Mouse (Mus musculus) urinary bladder, adult 2 months (tissue): ENCODE measurements around the gene Iqch. TPM values are rescaled to one million over a fixed set of nuclear protein-coding genes. Genes with fewer than 3 reads are reported as not detected.
"Not testable (repeated sequence)": the region's sequence is repeated elsewhere in the genome, so short reads cannot be mapped to it uniquely, and the experiment has no call there.

Experiments used
- DNase-seq: peaks from one replicate; pipeline ENCODE4 v3.0.0; 2022; ENCODE audit warnings: low spot score
- polyA plus RNA-seq: library from polyadenylated mRNA; depleted of rRNA; stranded (reverse); fragments of >200 nt; gene quantifications from 2 replicates; pipeline ENCODE4 v1.2.3, GENCODE M21; 2012

Iqch gene
- polyA plus RNA-seq, 1 experiment = 0.03 TPM

DNA sequence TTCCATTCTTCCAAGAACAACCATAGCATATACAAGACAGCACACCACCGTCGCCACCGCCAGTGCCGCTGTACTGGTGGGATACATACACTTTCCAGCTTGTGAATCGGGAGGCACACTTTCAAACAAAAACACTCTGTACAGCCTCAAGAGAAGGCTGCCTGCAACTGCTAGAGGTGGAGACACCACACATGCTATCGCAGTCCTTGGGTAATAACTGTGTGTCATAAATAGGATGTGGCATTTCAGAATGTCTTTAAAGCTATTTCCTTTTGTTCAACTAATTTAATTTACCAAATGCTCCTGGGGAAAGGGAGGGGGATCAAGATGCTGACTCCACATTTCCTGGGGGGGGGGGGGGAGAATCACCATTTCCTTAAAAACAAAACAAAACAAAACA is 34.0 kb downstream of the Iqch start:
- no peak for DNase-seq

DNA sequence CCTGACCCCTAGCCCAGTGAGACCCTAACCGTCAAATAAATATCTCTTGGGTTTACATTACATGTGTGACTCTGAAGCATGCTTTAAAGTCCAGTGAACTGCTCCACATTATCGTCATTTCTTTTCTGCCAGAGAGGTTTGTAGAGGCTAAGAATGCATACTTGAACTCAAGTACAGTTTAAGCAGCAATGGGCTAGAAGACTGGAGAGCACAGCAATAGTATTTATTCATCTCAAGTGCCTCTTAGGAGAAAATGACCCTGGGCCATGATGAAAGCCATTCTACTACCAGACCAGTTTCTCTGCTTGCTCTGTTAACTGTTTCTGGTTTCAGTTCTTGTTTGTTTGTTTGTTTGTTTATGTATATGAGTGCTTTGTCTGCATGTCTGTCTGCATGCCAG is 38.9 kb downstream of the Iqch start:
- DNase-seq = no peak

DNA sequence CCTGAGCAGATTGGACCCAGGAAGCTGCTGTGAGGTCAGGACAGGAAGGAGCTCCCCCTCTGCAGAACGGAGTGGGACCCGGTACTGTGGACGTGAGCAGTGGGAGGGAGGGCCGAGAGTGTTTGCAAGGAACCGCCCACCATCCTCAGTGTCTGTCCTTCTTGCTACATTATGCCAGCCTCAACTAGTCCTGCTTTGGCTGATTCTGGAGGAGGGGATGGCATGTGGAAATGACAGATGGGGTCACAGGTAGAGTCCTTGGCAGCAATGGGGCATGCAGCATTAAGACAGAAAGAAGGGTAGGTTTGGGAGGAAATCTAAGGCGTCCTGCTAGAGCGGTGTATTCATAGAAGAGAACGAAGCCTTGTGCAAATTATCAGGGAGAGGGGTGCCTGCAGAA is 40.4 kb downstream of the Iqch start:
- no peak for DNase-seq

DNA sequence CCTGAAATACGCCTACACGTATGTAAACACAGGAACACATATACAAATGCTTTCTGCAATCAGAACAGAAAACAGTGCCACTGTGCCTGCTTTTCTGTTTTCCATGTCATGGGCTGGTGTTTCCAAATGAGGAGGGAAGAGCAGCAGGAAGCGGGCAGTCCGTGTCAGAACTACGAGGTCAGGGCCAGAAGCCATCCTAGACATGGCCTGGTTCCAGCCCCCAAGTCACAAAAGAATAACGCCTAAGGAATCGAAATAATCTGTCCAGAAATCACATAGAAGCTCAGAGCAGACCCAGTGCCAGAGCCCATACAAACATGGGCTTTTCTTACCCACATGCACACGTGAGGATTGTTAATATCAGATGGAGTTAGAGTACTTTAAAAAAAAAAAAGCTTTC is 45.4 kb downstream of the Iqch start:
- DNase-seq = no peak

DNA sequence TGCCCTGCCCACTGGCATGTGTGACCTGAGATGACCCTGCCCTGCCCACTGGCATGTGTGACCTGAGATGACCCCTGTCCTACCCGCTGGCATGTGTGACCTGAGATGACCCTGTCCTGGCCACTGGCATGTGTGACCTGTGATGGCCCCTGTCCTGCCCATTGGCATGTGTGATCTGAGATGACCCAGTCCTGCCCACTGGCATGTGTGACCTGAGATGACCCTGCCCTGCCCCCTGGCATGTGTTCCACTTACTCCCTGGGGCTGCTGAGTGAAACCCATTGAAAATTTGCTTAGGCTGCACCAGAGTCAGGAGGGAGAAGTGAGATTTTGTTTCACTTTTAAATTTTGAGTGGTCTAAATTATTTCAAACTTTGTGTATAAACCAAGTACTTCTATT is 46.0 kb downstream of the Iqch start:
- DNase-seq = no peak

DNA sequence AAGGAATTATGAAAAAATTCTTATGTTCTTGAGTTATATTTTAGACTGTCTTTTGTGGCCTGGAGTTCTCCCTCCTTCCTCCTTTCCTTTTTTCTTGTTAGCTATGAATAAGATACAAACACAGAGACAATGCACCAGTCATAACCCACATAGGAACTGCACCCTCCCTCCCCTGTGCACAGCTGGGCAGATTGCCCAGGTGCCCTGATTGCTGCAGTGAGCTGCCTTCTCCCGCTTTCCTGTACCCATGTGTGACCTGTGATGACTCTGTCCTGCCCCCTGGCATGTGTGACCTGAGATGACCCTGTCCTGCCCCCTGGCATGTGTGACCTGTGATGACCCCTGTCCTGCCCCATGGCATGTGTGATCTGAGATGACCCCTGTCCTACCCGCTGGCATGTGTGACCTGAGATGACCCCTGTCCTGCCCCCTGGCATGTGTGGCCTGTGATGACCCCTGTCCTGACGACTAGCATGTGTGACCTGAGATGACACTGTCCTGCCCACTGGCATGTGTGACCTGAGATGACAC is 46.8 kb downstream of the Iqch start:
- DNase-seq = no peak

DNA sequence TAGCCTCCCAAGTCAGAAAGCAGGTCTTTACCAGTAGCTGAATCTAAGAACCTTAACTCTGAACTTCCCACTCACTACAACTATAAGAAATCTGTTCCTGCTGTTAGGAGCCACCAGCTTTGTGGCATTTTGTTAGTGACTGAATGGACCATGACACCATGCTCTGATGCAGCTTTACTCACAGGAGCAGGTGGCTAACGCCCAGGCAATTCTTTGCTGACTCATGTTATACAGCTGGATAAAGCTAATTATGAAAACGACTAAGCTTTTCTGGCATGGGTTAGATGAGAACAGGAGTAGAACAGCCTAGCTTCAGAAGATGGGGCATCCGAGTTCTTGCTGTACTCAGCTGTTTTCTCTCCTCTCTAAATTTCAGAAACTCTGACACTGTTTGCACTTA is 48.7 kb downstream of the Iqch start:
- no peak for DNase-seq

DNA sequence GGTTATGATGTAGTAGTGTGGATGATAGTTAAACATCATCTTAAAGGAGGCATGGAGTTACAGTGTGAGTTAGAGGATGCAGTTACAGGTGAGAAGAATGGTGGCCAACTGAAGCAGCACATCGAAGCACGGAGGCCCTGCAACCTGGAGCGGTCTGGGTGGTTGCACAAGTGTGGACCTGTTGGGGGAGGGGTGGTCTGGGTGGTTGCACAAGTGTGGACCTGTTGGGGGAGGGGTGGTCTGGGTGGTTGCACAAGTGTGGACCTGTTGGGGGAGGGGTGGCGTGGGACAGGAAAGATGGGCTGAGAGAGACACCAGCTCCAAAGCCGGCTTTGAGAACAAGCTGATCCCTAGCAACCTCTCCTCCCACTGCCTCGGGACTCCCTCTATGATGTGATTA is 51.6 kb downstream of the Iqch start:
- DNase-seq = not testable (repeated sequence)

DNA sequence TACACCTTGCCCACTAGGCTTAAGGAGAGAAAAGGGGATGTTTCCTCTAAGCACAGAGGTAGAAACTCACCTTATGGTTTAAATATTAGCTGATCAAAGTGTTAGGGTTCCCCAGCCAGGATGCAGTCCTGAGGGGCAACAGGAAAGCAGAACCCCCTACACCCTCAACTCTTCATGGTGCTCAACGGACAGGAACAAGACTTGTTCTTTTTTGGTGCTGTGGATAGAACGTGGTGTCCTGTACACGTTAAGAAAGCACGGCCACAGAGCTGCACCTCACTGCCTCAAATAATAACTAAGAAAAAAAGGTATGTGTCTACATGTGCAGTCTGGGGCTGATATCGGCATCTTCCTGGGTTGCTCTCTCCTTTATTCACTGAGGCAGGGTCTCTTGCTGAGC is 53.3 kb downstream of the Iqch start:
- DNase-seq = no peak

DNA sequence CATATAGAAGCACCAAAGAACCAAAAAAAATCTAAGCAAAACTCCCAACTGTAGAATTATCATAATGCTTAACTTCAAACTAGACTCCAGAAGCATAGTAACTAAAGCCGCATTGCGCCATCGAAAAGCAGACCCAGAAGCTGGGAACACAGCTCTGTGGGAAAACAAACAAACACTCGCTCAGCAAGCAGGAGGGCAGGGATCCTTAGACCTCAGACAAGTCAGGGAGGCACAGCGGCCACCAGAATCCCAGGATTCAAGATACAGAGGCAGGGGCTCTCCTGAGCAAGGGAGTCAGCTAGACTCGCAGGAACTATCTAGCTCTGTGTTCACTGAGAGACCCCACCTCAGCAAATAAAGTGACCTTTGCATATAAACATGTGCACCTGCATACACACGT is 60.4 kb downstream of the Iqch start:
- no peak for DNase-seq

DNA sequence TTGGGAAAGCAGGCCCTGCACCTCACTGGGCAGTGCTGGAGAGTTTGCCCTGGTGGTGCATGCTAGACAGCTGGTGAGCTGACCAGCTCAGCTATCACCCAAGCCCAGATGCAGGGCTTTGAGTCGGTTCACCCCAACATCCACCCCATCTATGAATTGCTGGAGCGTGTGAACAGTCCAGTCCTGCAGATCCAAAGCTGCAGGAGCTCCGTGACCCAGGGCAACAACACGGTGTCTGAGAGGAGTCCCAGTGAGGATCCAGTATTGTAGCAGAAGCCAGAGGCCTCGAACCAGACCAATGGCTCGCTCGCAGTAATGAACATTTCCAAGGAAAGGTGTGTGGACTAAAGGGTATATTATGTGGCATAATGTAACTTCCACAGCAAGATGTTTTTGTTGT is 61.0 kb downstream of the Iqch start:
- DNase-seq = no peak

DNA sequence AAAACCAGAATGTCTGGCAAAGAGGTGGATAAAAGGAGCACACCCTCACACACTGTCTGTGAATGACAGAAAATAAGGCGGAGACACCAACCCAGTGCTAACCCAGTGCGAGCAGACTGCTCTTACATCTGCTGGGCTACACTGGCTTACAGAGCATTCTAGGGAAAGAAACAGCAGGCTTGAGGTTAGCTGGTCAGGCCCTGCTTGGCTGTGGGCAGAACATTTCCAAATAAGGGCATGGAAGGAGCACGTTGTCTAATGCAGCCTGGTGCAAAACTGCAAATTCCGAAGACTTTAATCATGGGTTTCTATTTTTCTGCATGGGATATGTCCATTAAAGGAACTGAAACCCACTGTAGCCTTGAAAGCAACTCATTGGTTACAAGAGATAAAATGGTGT is 64.8 kb downstream of the Iqch start:
- DNase-seq = no peak

DNA sequence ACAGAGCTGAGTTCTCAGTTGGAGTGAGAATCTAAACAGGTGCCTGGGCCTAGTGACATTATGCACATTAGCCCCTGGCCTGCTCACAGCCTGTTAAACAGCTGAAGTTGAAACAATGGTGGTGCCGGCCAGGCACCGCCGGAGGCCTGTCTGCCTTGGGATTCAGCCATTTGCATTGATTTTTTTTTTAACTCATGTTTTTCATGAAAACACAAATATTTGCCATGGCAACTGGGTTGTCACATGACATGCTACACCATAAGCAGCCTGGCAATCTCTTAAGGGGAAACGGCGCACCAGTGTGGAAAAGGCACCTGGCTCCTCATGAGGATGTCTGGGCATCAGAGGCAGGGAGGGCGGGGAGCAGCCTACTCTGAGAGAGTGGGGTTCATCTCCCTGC is 67.3 kb downstream of the Iqch start:
- no peak for DNase-seq

DNA sequence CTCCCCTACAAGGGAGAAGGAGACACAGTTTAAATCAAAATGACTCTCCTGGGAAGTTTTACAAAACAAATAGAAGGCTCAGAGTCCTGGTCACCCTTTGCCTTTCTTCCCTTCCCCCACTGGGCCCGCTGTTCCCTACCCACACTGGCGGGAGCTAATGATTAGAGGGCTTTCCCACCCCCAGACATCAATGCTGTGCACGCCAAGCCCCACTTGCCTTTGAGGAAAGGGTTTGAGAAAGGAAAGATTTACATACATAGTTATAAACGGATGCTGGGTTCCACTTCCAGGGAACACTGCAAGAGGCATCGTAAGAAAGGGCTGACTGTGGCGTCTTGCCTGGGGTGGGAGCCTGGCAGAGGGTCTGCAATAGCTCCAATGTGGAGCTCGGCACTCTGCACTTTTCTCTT is 67.9 kb downstream of the Iqch start:
- DNase-seq = no peak

DNA sequence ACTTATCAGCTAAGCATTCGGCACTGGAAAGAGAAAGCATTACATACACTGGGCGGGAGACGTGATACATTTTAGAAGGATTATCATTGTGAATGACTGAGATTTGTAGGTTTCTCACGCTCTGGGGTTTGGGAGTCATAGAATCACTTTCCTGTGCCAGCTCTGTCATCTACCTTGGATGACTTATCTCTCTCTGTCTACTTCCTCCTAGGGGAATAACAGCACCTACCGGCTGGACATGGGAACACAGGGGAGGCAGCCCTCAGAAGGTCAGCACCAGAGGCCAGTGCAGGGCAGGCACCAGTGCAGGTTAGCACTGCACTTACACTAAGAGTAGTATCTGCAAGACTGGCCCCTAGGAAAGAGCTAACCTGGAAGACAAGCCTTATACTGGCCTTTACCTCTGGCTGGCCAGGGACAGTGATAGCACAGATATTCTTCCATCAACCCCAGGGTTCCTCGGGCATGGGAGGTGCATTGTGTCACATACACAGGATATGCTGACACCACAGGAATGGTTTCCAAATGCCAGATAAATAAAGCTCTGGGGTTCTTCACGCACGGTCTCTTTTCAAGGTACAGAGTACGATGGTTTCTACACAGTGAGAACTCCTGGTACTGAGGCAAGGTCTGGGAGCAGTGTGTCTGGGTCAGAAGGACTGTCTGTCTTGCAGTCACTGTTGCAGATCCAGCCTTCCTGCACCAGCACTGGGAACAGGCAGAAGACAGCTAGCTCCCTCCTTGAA is 69.2 kb downstream of the Iqch start:
- no peak for DNase-seq

DNA sequence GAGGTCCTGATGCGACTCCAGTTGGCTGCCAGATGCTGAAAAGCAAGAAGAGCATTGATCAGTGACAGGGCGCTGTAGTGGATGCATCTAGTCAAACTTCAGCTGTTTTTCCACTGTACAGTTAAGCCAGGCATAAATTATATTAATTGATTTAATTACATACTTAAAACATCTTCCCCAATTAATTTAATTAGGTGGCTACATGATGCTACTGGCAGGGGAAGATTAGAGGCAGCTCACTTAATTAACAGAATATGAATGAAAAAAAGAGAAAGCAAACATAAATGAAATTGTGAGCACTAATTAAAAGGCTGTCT is 78.4 kb downstream of the Iqch start:
- no peak for DNase-seq

DNA sequence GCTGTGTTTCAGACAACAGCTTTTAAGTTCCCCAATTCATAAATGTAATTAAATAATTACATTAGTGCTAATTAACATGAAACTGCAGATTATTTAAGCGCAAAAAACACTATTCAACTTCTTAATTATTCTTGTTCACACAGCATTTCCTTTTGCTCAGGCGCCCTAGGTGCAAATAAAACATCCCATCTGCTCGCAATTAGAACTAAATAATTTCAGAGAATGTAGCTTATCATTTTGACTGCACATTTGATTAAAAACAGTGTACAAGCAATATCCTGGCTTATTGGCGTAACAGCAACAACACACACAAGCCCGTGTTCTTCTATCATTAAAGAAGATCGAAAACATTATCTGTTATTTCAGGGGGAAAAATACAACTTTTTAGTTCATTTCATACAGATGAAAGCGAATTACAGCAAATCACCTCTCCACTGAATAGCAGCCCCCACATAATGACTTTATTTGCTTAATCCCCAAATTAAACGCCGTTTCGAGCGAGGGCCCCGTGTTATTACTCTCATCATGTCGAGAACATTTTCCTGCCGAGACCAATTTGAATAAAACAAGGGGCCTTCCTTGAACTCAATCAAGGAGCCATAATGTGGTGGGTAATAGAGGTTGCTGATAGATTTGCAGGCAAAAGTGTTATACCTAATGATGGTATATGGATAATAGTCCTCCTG is 78.9 kb downstream of the Iqch start:
- DNase-seq = no peak

DNA sequence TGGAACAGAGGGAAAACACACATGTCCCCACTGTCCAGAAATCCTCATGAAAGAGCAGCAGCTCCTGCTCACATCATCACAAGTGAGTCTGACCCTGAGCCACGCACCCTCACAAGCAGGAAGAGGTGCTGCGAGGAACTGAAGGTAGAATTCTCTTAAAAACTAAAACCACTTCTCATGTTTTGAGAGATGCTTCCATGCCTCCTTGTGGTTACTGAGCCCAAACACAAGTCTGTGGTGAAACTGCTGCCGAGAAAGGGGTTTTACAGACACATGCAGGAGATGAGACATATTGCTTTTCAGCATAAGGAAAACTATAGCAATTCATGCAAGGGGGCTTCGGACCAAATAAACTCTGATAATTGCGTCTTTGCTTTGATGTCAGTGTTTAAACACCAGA is 89.4 kb downstream of the Iqch start:
- DNase-seq = no peak

DNA sequence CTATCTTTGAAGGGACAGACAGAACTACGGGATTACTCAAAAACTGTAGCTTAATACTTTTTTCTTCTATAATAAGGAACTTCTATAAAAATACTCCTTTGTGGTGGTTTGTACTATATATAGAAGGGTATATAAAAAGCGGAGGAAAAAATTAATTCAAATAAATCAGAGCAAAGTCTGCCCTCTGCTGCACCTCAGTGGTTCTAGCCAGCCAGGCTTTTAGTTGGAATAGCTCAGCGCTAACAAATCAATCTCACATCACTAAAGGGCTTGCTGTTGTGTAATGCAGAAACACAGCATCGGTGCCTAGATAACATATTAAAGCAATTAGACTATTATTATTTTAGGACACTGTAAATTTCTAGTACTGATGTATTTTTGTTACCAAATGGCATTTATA is 91.3 kb downstream of the Iqch start:
- no peak for DNase-seq

DNA sequence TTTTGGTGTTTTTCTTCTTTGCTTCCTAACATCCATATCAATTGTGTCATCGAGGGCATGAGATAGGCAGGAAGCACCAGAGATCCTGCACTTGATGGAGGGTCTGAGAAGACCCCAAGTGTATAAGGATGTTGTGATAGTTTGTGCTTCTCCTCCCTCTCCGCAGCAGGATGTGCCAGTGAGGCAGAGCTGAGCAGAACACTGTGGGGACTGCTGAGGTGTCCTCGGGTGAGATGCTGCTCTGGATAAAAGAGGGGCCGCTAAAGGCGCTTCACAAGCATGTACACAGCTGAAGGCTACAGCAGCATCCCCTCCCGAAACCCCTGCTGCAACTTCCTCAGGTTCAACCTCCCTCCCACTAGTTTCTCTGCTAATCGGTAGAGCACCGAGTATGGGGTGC is 95.2 kb downstream of the Iqch start:
- DNase-seq = no peak

DNA sequence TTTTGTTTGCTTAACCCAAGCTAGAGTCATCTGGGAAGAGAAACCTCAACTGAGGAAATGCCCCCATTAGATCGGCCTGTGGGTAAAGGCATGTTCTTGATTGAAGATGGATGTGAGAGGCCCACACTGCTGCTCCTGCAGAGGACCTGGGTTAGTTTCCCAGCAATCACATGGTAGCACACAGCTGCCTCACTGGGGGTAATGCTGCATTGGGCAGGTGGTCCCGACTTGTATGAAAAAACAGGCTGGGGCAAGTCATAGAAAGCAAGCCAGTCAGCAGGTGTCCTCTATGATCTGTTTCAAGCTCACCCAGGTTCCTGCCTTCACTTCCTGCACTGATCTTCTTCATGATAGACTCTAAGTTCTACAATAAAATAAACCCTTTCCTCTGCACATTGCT is 98.4 kb downstream of the Iqch start:
- no peak for DNase-seq

DNA sequence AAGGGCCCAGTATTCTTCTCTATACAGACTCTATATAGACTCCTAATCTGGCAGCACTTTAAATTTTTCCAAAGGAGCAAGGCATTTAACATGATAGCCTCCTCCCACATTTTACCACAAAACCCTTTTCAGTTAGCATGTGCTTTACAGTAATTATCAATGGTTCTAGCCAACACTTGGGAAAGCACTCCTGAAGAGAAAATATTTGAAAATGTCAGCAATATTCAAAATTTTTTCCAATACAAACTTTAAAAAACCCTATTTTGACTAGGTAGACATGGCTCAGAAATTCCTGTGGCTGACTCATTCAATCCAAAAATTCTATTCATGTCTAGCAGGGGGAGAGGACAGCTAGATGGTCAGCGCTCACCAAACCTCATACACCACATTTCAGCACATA is 100.8 kb downstream of the Iqch start:
- no peak for DNase-seq

DNA sequence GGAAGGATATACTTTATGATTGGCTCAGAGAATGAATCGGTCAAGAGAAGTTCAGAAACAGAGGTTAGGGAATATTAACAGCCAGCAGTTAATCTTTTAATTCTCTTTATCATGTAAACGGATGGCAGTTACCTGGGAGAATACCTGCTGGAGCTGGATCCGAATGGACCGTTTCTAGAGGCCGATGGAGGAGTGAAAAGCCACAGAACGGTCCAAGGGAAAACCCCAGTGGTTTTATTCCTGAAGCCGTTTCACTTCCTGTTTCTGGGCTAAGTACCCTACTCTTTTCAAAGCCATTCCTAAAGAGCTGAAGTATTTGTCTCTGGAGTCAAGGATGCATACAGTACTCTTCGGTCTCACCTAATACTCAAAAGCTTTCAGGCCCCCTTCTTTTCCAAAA is 102.4 kb downstream of the Iqch start:
- no peak for DNase-seq

DNA sequence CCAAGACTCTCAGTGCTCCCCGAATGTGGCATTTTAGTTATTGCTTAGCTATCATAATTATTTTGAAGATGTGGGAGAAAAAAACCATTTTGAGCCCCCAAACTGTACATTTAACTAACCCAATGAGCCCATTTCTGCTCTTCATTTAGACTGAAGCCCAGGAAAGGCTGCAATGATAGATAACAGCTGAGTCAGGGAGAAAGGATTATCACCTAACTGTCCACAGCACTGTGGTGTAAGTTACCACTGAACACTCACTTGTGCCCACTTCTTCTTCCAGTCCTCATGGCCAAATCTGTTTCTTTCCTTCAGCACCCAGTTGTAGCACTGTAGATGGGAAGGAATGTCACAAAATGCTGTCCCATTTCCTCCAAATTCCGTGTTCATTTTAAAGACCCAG is 106.5 kb downstream of the Iqch start:
- DNase-seq = no peak
